Mouse (Mus musculus) olfactory bulb, adult 2 months (tissue): ENCODE measurements around the gene Dtymk.

Experiments
- CTCF ChIP-seq: fragments of 200-500 bp; IDR thresholded peaks from 2 replicates; pipeline ENCODE4 v1.5.1; 2012; ENCODE audit warnings: low read depth, mild to moderate bottlenecking, low read length, moderate library complexity; ENCODE audit not compliant: insufficient read depth
- POLR2A ChIP-seq: fragments of 200-500 bp; IDR thresholded peaks from 2 replicates; pipeline ENCODE4 v1.6.1; 2012; ENCODE audit warnings: mild to moderate bottlenecking, low read depth, low read length, moderate library complexity; ENCODE audit not compliant: insufficient read depth

DNA sequence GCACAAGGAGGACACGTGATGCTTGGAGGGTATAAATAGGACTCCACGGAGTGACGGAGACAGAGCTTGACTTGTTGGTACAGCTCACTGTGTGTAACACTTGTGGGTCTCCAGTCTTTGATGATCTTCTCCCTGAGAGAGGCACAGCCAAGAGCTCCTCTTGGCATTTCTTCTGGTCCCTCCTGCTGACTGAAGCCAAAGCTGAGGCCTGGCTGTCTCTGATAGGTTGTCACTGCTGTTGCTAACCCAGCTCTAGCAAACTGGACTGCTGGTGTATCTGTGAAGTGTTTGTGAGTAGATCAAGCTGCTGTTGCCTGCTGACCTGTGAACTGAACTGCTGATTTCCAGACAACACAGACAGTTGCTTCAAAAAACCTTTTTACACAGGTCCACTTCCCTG, 31.8 kb downstream of the Dtymk start:
- no peak for TF ChIP-seq CTCF
- no peak for TF ChIP-seq POLR2A
